Mouse (Mus musculus): ENCODE measurements around the gene Dnali1. TPM values are rescaled to one million over a fixed set of nuclear protein-coding genes. Genes with fewer than 3 reads are reported as not detected.

The Dnali1 gene
- total and polyA plus RNA-seq, 2 experiments from 2014 or later = not detected

DNA sequence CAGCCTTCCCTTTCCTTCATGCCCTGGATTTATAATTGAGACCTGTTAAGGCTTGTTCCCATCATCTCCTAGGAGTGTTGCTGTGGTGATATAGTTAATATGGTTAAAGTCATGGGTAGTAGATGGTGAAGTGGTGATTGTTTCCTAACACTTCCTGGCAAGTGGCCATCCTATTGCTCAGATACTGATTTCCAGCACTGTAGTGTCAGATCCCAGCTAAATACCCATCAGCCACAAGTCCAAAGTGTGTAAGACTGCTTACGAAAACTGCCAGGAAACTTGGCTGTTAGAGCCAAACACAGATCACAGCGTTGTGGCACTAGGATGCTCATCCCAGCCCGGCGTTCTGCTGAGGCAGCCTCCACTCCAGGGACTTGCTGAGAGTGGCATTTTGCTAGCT lies 31.2 kb downstream of the Dnali1 start:
- ATAC-seq (ENCODE audit: insufficient read depth, low read depth) = no peak

DNA sequence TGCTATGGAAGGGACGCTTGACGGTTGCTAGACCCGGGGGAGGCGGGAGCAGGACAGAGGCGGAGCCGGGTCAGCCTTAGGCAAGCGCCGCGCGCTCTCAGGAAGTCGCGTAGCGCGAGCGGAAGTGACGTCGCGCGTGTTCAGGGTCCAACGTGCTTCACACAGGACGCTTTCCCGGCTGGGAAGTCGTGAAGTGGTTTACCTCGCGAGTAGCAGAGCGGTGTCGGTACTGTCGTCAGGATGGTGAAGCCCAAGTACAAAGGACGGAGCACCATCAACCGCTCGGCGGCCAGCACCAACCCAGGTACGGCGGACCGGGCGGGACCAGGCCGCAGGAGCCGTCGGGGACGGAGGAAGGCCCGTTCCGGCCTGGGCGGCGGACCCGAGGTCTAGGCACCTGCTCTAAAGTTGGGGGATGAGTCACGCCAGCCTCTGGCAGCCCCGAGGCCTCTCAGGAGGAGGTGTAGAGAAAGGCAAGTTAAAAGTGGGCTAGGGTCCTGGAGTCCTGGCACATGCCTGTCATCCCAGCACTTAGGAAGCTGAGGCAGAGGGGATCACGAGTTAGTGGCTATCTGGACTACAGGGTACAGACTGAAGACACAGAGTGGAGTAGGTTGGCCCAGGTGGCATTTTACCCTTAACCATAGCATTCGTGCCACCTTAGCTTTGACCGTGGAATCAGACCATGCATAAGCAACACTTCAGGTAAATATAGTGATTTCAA lies 35.5 kb downstream of the Dnali1 start:
- DNase-seq (ENCODE audit: low spot score) = peak; percentile 93

More for the DNA sequence above, 31.2 kb downstream of the Dnali1 start:
- no peak overlapping the region for H3K4me2 ChIP-seq (ENCODE audit: low read depth, low read length)
- H3K9ac ChIP-seq (replicated peaks; ENCODE audit: low read depth, low read length) = no peak overlapping the region
- TF ChIP-seq CTCF (IDR thresholded peaks at IDR 0.05; ENCODE audit: low read depth) (no peak), EP300 (IDR thresholded peaks at IDR 0.05; ENCODE audit: low read depth) (no peak)
- H3K27ac ChIP-seq (ENCODE audit: low read depth) = no peak overlapping the region
- no peak overlapping the region for H3K4me3 ChIP-seq (ENCODE audit: low read depth, low read length)
- peaks cover 9% of the 10 kb centered on the region; the same call in 1 of the 2 replicates for H3K4me1 ChIP-seq (ENCODE audit: control insufficient read depth, insufficient read depth)
- H3K27me3 ChIP-seq (ENCODE audit: control insufficient read depth, insufficient read depth, low read length) = no peaks in the 10 kb centered on the region
- H3K36me3 ChIP-seq (replicated peaks; ENCODE audit: control insufficient read depth, insufficient read depth, low read length) = peaks cover 32% of the 10 kb centered on the region
- no peak for DNase-seq (ENCODE audit: low spot score)
- WGBS = 95% methylated on average over 4 of the region's 4 CpGs
- no peaks in the 10 kb centered on the region for H3K9me3 ChIP-seq (replicated peaks; ENCODE audit: control insufficient read depth, low read length)

GRCm38 (mm10) chr4:125020780-125021538 lies 44.5 kb downstream of the Dnali1 start:
- Histone ChIP-seq H3K9ac (replicated peaks; ENCODE audit: low read depth, low read length) (no peak overlapping the region), H3K27me3 (ENCODE audit: control insufficient read depth, insufficient read depth, low read length) (0 out of 2 replicates have a peak, but pooled peaks cover 3% of the 10 kb centered on the region), H3K27ac (ENCODE audit: low read depth) (no peak overlapping the region), H3K4me2 (ENCODE audit: low read depth, low read length) (no peak overlapping the region), H3K4me3 (ENCODE audit: low read depth, low read length) (no peak overlapping the region), H3K36me3 (replicated peaks; ENCODE audit: control insufficient read depth, insufficient read depth, low read length) (no peaks in the 10 kb centered on the region), H3K9me3 (replicated peaks; ENCODE audit: control insufficient read depth, low read length) (no peaks in the 10 kb centered on the region), H3K4me1 (ENCODE audit: control insufficient read depth, insufficient read depth) (no peaks in the 10 kb centered on the region)
- DNase-seq (ENCODE audit: low spot score) (no peak), ATAC-seq (ENCODE audit: insufficient read depth, low read depth) (no peak)
- TF ChIP-seq EP300 (IDR thresholded peaks at IDR 0.05; ENCODE audit: low read depth) = no peak
- peak; percentile 6; the same call in 1 of the 2 replicates for TF ChIP-seq CTCF (IDR thresholded peaks at IDR 0.05; ENCODE audit: low read depth)
- 27% methylated on average over 11 of the region's 11 CpGs for WGBS

More for the DNA sequence above, 35.5 kb downstream of the Dnali1 start:
- Histone ChIP-seq H3K4me2 (ENCODE audit: low read depth, low read length) (peak overlapping the region; percentile 88), H3K27me3 (ENCODE audit: control insufficient read depth, insufficient read depth, low read length) (no peaks in the 10 kb centered on the region), H3K4me1 (ENCODE audit: control insufficient read depth, insufficient read depth) (peaks cover 9% of the 10 kb centered on the region; the same call in 1 of the 2 replicates), H3K9ac (replicated peaks; ENCODE audit: low read depth, low read length) (peak overlapping the region; percentile 80), H3K27ac (ENCODE audit: low read depth) (peak overlapping the region; percentile 21; the same call in 1 of the 2 replicates), H3K9me3 (replicated peaks; ENCODE audit: control insufficient read depth, low read length) (no peaks in the 10 kb centered on the region), H3K4me3 (ENCODE audit: low read depth, low read length) (peak overlapping the region; percentile 71), H3K36me3 (replicated peaks; ENCODE audit: control insufficient read depth, insufficient read depth, low read length) (peaks cover 2% of the 10 kb centered on the region; the same call in 1 of the 2 replicates)
- no peak for TF ChIP-seq EP300 (IDR thresholded peaks at IDR 0.05; ENCODE audit: low read depth)
- TF ChIP-seq CTCF (IDR thresholded peaks at IDR 0.05; ENCODE audit: low read depth) = no peak
- peak; percentile 100 for ATAC-seq (ENCODE audit: insufficient read depth, low read depth)
- under 1% methylated on average over 50 of the region's 50 CpGs for WGBS

GRCm38 (mm10) chr4:125017431-125017830 lies 48.1 kb downstream of the Dnali1 start:
- H3K4me2 ChIP-seq (ENCODE audit: low read depth, low read length) = no peak overlapping the region
- H3K27me3 ChIP-seq (ENCODE audit: control insufficient read depth, insufficient read depth, low read length) = 0 out of 2 replicates have a peak, but pooled peaks cover 3% of the 10 kb centered on the region
- H3K27ac ChIP-seq (ENCODE audit: low read depth) = no peak overlapping the region
- no peak overlapping the region for H3K9ac ChIP-seq (replicated peaks; ENCODE audit: low read depth, low read length)
- no peak for DNase-seq (ENCODE audit: low spot score)
- ATAC-seq (ENCODE audit: insufficient read depth, low read depth) = no peak
- no peaks in the 10 kb centered on the region for H3K4me1 ChIP-seq (ENCODE audit: control insufficient read depth, insufficient read depth)
- no peak for TF ChIP-seq CTCF (IDR thresholded peaks at IDR 0.05; ENCODE audit: low read depth)
- no peak for TF ChIP-seq EP300 (IDR thresholded peaks at IDR 0.05; ENCODE audit: low read depth)
- WGBS = 44% methylated on average over 11 of the region's 11 CpGs
- H3K9me3 ChIP-seq (replicated peaks; ENCODE audit: control insufficient read depth, low read length) = no peaks in the 10 kb centered on the region
- no peak overlapping the region for H3K4me3 ChIP-seq (ENCODE audit: low read depth, low read length)
- no peaks in the 10 kb centered on the region for H3K36me3 ChIP-seq (replicated peaks; ENCODE audit: control insufficient read depth, insufficient read depth, low read length)

- H3K4me1 ChIP-seq (ENCODE audit: control insufficient read depth, insufficient read depth) = no peaks in the 10 kb centered on the region
- no peaks in the 10 kb centered on the region for H3K36me3 ChIP-seq (replicated peaks; ENCODE audit: control insufficient read depth, insufficient read depth, low read length)
- no peak within 1 kb of the TSS for H3K27ac ChIP-seq (ENCODE audit: low read depth)
- no peak within 1 kb of the TSS for H3K4me3 ChIP-seq (ENCODE audit: low read depth, low read length)
- H3K9ac ChIP-seq (replicated peaks; ENCODE audit: low read depth, low read length) = no peak within 1 kb of the TSS
- DNase-seq (ENCODE audit: low spot score) (no peak), ATAC-seq (ENCODE audit: insufficient read depth, low read depth) (no peak)
- no peak for TF ChIP-seq EP300 (IDR thresholded peaks at IDR 0.05; ENCODE audit: low read depth)
- 65% methylated on average over 10 of the region's 10 CpGs for WGBS
- H3K9me3 ChIP-seq (replicated peaks; ENCODE audit: control insufficient read depth, low read length) = no peaks in the 10 kb centered on the region
- H3K4me2 ChIP-seq (ENCODE audit: low read depth, low read length) = no peak within 1 kb of the TSS
- 0 out of 2 replicates have a peak, but pooled peaks cover 3% of the 10 kb centered on the region for H3K27me3 ChIP-seq (ENCODE audit: control insufficient read depth, insufficient read depth, low read length)
Observed at GRCm38 (mm10) chr4:125015806-125016635, 49.5 kb downstream of the Dnali1 start, which contains the start of gene Gnl2. Gnl2 (plus strand) TSS chr4:125016585.
